9 mouse cellular contexts compared by ENCODE assay signal in genomic region chr6:145796191-145797023, GRCm38 (mm10). TPM values are rescaled to one million over a fixed set of nuclear protein-coding genes. Genes with fewer than 3 reads are reported as not detected.
DNase-seq lines count a peak whose midpoint lies in the region; ATAC-seq and TF ChIP-seq lines count a peak whose summit lies in the region.
"Had no signal": no experiment of that assay in that cellular context is flagged by ENCODE, and none has a peak within 500 bp of the region (broad histone marks: within the 10 kb centered on the region; RNA-seq: fewer than 3 reads in every experiment).

No protein-coding gene starts in this region.

- no peak overlapping the region for H3K9ac ChIP-seq in forebrain, postnatal 0 days
- H3K9ac ChIP-seq in forebrain, embryonic 13.5 days: no peak overlapping the region
- no peak overlapping the region for H3K9ac ChIP-seq in neural tube, embryonic 13.5 days
- no peak overlapping the region for H3K9ac ChIP-seq in liver, postnatal 0 days (replicated peaks)

- no peak overlapping the region for H3K27ac ChIP-seq in forebrain, postnatal 0 days (ENCODE audit: low read depth, low read length)
- H3K27ac ChIP-seq in forebrain, embryonic 13.5 days: no peak overlapping the region
- 0 out of 2 replicates have a peak overlapping the region, but pooled peaks have one; percentile 19 for H3K27ac ChIP-seq in neural tube, embryonic 13.5 days (replicated peaks)
- peak overlapping the region; percentile 48; the same call in 1 of the 2 replicates for H3K27ac ChIP-seq in liver, postnatal 0 days (ENCODE audit: low read depth)
- H3K27ac ChIP-seq: macrophage had no signal

- H3K27me3 ChIP-seq in forebrain, postnatal 0 days (ENCODE audit: insufficient read depth, low read length): no peaks in the 10 kb centered on the region
- no peaks in the 10 kb centered on the region for H3K27me3 ChIP-seq in forebrain, embryonic 13.5 days
- no peaks in the 10 kb centered on the region for H3K27me3 ChIP-seq in neural tube, embryonic 13.5 days
- H3K27me3 ChIP-seq in liver, postnatal 0 days (ENCODE audit: insufficient read depth, low read length): no peaks in the 10 kb centered on the region

- H3K9me3 ChIP-seq in forebrain, postnatal 0 days (ENCODE audit: low read length): no peaks in the 10 kb centered on the region
- no peaks in the 10 kb centered on the region for H3K9me3 ChIP-seq in forebrain, embryonic 13.5 days (replicated peaks)
- H3K9me3 ChIP-seq in neural tube, embryonic 13.5 days: no peaks in the 10 kb centered on the region
- H3K9me3 ChIP-seq in liver, postnatal 0 days (ENCODE audit: low read length): no peaks in the 10 kb centered on the region

- peak; percentile 35 for DNase-seq in forebrain, postnatal 0 days
- DNase-seq in neural tube, embryonic 10.5 days (ENCODE audit: extremely low spot score, low spot score): no peak
- no peak for DNase-seq in liver, postnatal 0 days
- no peak for DNase-seq in left cerebral cortex, postnatal 4 days
- DNase-seq in cerebellum, postnatal 14 days: no peak
- no peak for DNase-seq in gastrocnemius, postnatal 4 days (ENCODE audit: low spot score in 2 of 2)

- intact Hi-C loops in left cerebral cortex, postnatal 4 days (cut with DNase I): loop anchor here (10.0 kb wide), 1 partner anchor 432 kb away; no protein-coding TSS in a partner anchor

- H3K4me2 ChIP-seq in forebrain, postnatal 0 days (ENCODE audit: low read depth): no peak overlapping the region
- H3K4me2 ChIP-seq in forebrain, embryonic 13.5 days: no peak overlapping the region
- no peak overlapping the region for H3K4me2 ChIP-seq in neural tube, embryonic 13.5 days
- H3K4me2 ChIP-seq in liver, postnatal 0 days (ENCODE audit: low read depth, low read length): no peak overlapping the region

- 41% methylated on average over 14 of the region's 14 CpGs for WGBS in forebrain, postnatal 0 days
- 63% methylated on average over 14 of the region's 14 CpGs for WGBS in forebrain, embryonic 13.5 days
- 62% methylated on average over 14 of the region's 14 CpGs for WGBS in neural tube, embryonic 13.5 days
- 54% methylated on average over 14 of the region's 14 CpGs for WGBS in liver, postnatal 0 days (ENCODE audit: insufficient replicate concordance)

- no peak; the same call in 1 of the 2 replicates for ATAC-seq in forebrain, postnatal 0 days
- no peak for ATAC-seq in forebrain, embryonic 13.5 days
- ATAC-seq in neural tube, embryonic 13.5 days (ENCODE audit: low read depth): no peak; the same call in 1 of the 2 replicates
- no peak for ATAC-seq in liver, postnatal 0 days

- H3K4me3 ChIP-seq in forebrain, postnatal 0 days (ENCODE audit: low read depth, low read length): no peak overlapping the region
- no peak overlapping the region for H3K4me3 ChIP-seq in forebrain, embryonic 13.5 days
- no peak overlapping the region for H3K4me3 ChIP-seq in neural tube, embryonic 13.5 days
- no peak overlapping the region for H3K4me3 ChIP-seq in liver, postnatal 0 days (ENCODE audit: low read depth, low read length)

- TF ChIP-seq EP300 in liver, postnatal 0 days (IDR thresholded peaks at IDR 0.05; ENCODE audit: low read depth): no peak

- no peak for TF ChIP-seq CTCF in forebrain, postnatal 0 days (IDR thresholded peaks at IDR 0.05; ENCODE audit: low read depth)
- TF ChIP-seq CTCF in liver, postnatal 0 days (IDR thresholded peaks at IDR 0.05; ENCODE audit: low read depth): no peak

- H3K4me1 ChIP-seq in forebrain, postnatal 0 days (ENCODE audit: insufficient read depth): no peaks in the 10 kb centered on the region
- H3K4me1 ChIP-seq in forebrain, embryonic 13.5 days: peaks cover 8% of the 10 kb centered on the region; the same call in 1 of the 2 replicates
- H3K4me1 ChIP-seq in neural tube, embryonic 13.5 days (replicated peaks): peaks cover 14% of the 10 kb centered on the region; the same call in 1 of the 2 replicates
- peaks cover 10% of the 10 kb centered on the region; the same call in 1 of the 2 replicates for H3K4me1 ChIP-seq in liver, postnatal 0 days (ENCODE audit: insufficient read depth)

- H3K36me3 ChIP-seq in forebrain, postnatal 0 days (ENCODE audit: insufficient read depth): no peaks in the 10 kb centered on the region
- H3K36me3 ChIP-seq in forebrain, embryonic 13.5 days (ENCODE audit: poor library complexity, severe bottlenecking): no peaks in the 10 kb centered on the region
- H3K36me3 ChIP-seq in neural tube, embryonic 13.5 days: no peaks in the 10 kb centered on the region
- no peaks in the 10 kb centered on the region for H3K36me3 ChIP-seq in liver, postnatal 0 days (replicated peaks; ENCODE audit: insufficient read depth, low read length)

RNA-seq across cellular contexts. Expression of gene Rassf8, which starts 49.9 kb away (rescaled TPM):
- 8.8 and 10.6 TPM in 2 replicates for total RNA-seq in forebrain, postnatal 0 days (2014; rRNA removed)
- 2.4 and 2.8 TPM in 2 replicates for polyA plus RNA-seq in forebrain, postnatal 0 days (2015; fragmentation: Nextera tagmentation; extraction: Ambion mirVana)
- polyA plus RNA-seq in forebrain, embryonic 13.5 days (2015; fragmentation: Nextera tagmentation; extraction: Ambion mirVana): 2.8 and 2.9 TPM in 2 replicates
- polyA plus RNA-seq in neural tube, embryonic 13.5 days (2015; fragmentation: Nextera tagmentation; extraction: Ambion mirVana): 4.8 and 5.8 TPM in 2 replicates
- polyA plus RNA-seq in liver, postnatal 0 days (2015; fragmentation: Nextera tagmentation; extraction: Ambion mirVana): 4.6 and 4.9 TPM in 2 replicates
- 10 to 100 TPM; 14.9 to 18.7 TPM for total RNA-seq in left cerebral cortex, postnatal 4 days (2021)
- 10 to 100 TPM; 55.0 to 55.6 TPM for total RNA-seq in gastrocnemius, postnatal 4 days (2021)

Comparison
In these comparisons a context has a peak if more than half of its experiments do, and no peak if none do; other contexts are left out.
1. H3K27ac ChIP-seq: peak in neural tube, embryonic 13.5 days (single experiment) and liver, postnatal 0 days (single experiment); none in forebrain, postnatal 0 days (single experiment) and forebrain, embryonic 13.5 days (single experiment).